Mouse (Mus musculus) layer of hippocampus, adult 11-12 months (tissue): ENCODE data around the gene Fam120a.

ENCODE experiments used
- DNase-seq: peaks from one replicate; pipeline ENCODE4 v3.0.0; 2022; ENCODE audit warnings: low spot score

The Fam120a gene

GRCm38 (mm10) chr13:48965559-48966525 lies 2.0 kb downstream of the Fam120a start:
- peak; percentile 78 for DNase-seq

DNA sequence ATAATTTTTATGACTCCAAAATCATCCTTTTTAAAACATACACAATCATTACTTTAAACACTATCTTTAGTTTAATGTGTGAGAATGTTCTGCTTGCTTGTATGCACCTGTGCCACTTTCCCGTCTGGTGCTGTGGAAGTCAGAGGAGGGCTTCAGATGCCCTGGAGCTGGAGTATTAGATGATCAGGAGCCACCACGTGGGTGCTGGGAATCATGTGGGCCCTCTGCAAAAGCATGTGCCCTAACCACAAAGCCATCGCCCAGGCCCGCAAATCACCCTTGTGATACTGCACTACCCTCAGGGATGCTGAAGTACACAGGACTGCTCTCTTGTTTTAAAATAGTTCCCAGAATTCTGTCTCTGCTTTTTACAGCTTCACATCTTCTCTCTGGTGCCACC lies 3.0 kb downstream of the Fam120a start:
- no peak for DNase-seq

- no peak for DNase-seq
Observed at GRCm38 (mm10) chr13:48963111-48963510, 4.7 kb downstream of the Fam120a start.

DNA sequence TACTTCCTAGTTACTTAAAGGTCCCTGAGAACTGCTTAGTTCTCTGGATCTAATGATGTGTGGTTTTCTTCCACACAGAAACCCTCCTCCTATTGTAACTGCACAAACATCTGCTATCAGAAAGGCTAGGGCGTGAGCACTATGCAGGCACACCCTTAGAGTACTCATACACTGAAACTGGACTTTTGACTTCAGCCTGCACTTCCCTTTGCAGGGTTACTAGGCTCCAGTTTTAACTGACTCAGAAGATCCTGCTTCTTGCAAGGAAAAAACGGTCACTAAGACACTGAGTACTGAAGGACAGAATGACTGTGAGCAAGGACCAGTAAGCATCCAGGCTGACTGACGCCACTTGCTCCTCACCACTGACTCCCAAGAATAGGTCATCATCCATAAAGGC lies 5.3 kb downstream of the Fam120a start:
- no peak for DNase-seq

DNA sequence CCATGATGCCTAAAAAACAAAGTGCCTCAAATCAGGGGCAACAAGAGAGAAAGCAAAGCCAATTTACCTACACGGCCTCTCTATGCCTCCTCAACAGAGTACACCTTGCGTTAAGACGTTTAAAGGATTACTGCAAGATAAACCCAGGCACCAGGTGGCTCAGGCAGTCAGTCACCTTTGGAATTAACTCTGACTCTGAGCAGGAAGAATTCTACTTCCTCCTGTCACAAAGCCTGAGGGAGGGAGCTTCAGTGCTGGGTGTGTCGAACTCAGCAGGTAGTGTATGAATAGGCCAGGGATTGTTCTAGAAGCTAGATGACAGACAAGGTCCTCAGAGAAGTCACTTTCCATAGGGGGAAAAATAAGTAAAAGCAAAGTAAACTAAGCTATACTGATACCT lies 9.2 kb downstream of the Fam120a start:
- no peak for DNase-seq

- no peak for DNase-seq
Observed at GRCm38 (mm10) chr13:48954825-48955224, 13.0 kb downstream of the Fam120a start.

GRCm38 (mm10) chr13:48950600-48951241 lies 17.1 kb downstream of the Fam120a start:
- no peak for DNase-seq

DNA sequence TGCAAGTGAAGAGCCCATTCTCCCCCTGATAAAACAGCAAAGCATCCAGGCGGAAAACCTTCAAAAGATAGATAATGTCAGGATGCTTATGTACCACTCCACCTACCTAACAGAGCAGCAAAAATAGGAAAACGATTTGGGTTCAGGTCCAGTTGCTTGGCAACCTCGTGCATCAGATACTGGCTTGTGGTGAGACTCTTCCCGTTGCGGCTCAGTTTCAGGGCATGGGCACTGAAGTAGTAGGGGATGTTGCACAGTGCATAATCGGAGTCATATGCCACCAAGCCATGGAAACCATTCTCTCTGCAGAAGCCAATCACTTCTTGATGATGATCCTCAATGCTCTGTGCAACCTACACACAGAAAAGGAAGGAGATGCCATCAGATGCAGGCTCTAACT lies 18.9 kb downstream of the Fam120a start:
- no peak for DNase-seq

DNA sequence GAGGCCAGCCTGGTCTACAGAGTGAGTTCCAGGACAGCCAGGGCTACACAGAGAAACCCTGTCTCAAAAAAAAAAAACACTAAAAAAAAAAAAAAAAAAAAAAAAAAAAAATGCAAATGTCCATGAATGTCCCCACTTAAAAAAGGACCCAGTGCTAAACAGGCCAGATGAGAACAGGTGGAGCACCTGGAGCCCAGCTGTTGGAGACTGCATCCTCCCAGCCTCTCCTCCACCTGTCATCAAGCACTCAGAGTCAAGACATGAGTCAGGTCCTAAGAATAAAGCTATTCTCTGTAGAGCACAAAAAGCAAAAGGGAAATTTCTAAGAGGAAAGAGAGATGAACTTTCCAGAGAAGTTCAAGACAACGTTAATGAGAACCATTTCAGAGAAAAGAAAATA lies 23.2 kb downstream of the Fam120a start:
- no peak for DNase-seq

DNA sequence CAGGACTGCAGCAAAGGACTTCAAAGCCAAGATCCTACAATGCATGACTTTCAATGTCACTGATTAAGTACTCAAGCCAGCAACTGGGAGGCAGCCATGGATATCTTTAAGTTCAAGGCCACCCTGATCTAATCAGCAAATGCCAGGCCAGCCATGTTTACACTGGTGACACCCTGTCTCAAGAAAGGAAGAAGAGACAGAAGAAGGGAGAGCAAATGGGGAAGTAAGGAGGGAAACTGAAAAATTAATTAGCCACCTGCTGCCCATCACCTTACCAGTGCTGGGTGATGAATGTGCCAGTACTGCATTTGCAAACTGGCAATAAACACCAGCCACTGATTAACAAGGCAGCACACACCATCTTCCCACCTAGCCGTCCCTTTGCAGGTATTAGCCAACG lies 25.3 kb downstream of the Fam120a start:
- DNase-seq, result no peak

GRCm38 (mm10) chr13:48941773-48942172 lies 26.0 kb downstream of the Fam120a start:
- no peak for DNase-seq

DNA sequence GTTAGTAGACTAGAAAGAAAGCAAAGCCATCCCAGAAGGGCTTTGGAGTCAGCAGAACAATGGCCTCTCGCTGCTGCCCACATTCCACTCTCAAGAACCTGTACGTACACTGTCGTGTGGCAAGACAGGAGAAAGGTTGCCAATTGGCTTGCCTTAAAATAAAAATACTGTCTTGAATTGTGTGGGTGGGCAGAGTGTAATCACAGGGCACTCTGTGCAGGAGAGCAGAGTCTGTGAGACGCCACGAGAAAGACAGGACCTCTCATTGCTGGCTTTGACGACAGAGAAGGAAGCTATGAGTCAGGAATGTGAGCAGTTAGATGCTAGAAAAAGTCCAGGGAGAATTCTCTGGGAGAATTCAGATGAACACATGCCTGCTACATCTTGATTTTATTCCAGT lies 33.2 kb downstream of the Fam120a start:
- no peak for DNase-seq

DNA sequence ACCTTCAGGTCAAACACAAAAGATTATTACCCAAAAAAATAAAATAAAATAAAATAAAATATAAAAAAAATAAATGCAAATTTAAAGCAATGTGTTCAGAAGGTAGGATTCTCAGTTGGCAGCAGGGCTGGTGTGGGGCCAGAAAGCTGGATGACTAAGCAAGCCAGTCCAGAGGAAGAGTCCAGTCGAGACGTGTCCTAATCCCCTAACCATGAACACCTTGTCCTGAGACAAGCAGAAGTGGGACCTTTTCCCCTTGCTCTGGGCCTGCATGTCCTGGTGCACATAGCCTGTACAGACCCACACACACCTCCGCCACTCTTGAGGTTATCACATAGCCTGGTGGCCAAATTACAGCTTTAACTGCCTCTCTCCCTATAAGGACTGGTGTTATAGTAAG lies 35.1 kb downstream of the Fam120a start:
- DNase-seq, result no peak

GRCm38 (mm10) chr13:48931687-48932086 lies 36.1 kb downstream of the Fam120a start:
- no peak for DNase-seq

- peak; percentile 22 for DNase-seq
Observed at GRCm38 (mm10) chr13:48931232-48931631, 36.6 kb downstream of the Fam120a start.

DNA sequence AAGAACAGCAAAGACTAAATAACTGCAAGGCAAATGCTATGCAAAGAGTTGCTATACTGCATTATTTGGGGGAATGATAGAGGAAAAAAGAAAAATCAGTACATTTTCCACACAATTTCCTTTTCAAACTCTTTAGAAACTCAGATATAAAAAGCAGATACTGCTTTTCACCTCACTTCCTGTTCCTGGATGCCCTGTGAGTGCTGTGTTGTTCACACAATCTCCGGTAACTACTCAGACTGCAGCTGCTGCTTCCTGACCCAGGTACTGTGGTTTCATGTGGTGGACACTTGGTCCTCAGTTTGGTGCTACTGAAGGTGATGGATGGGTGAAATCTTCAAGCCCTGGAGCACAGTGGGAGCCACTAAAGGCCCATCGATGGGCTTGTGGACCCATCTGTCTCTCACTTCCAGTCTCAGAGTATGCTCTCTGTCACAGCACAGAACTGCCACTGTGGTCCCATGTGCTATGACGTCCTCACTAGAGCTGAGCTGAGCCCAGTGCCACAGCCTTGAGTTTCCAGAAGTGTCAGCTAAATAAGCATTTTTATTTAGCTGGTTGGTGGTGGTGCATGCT lies 38.2 kb downstream of the Fam120a start:
- DNase-seq, result no peak

- DNase-seq, result no peak
Observed at GRCm38 (mm10) chr13:48927609-48928008, 40.2 kb downstream of the Fam120a start.

DNA sequence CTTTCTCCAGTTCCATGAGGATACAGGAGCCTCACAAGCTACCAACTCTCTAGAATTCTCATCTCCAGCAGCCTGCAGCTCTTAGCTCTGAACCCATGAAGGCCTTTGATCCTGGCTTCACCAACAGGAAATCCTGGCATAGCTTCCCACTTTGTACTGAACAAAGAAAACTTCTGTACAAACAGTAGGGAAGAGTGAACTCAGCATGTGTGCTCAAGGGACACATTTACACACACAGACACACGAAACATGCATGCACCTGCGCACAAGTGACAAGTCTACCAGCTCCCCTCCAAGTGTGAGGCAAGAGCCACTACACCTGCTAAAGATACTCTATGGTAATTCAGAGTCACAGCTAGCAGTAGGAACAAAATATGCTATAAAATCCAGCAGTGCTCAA lies 45.1 kb downstream of the Fam120a start:
- no peak for DNase-seq

DNA sequence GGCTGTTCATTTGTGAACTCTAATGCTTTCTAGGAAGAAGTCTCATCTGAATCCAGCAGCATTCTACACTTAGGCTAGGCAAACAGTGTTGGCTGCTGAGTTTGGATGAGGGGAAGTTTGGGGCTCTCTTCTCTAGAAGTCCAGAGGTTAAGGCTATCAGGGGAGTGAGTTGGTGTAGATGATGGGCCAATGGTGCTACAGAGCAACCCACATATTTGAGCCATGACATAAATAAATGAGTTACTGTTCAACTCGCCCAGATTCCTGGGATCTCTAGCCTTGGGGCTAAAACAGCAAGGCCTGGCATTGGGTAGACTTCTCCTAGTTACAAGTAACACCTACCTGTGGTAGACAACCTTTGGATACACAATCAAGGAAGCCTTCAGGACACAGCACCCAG lies 46.6 kb downstream of the Fam120a start:
- DNase-seq, result no peak

DNA sequence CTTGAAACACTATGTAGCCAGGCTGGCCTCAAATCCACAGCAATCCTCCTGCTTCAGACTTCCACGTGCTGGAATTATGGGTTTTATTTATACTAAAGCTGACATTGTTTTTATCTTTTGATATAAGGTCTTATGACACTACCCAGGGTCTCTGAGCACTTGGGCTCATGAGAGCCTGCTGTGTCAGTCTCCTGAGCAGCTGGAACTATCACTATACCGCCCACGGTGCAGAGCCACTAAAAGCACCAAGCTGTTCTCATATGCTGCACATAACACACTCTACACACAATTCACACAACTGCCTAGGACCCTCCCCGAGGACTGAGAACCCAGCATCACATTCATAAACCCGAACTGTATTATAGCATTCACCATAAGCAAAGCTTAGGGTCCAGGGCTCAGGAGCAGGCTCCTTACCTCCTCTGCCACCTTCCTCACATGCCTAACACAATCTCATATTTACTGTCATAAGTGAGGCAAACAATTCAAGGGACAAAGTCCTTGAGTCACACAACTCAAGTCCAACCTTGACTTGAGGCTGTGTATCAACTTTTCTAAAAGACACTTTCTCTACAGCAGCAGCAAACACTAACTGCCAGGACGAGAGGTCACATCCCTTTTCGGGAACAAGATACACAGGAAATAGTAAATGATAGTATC lies 47.9 kb downstream of the Fam120a start:
- peak; percentile 33 for DNase-seq

DNA sequence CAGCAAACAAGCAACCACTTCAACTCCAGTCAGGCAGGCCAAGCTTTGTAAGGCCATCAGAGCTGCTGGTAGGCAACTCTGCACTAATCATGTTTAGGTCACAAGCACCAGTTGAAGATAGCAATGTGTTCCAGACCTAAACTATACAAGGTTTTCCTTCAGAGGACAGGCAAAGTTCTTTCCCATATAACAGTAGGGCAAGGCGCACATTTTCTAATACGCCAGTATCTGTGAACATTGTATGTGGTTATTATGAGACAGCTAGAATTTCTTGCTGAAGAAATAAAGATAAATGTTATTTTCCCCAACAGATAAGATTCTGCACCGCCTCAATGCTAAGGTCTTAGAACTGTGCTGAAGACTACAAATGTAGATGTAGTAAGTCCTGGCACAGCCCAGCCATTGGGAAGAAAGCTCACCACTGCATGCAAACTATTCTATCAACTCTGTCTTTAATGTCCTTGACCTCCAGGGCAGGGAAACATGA lies 50.7 kb downstream of the Fam120a start:
- DNase-seq, result no peak

DNA sequence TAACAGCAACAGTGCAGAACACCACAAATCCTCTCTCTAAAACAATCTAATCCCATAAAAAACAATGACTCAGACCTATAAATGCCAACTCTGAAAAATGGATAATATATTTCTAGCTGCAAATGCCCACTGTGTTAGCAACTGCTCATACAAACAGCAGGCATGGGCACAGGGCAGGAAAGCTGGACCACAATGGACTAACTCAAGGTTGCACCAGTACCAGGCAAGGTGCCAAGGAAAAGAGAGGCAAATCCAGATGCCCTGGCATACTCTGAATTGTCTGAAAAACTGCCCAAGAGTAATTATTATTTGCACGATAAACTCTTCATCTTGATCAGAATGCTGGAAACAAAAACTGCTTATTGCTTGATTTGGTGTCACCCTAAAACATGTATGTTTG lies 54.1 kb downstream of the Fam120a start:
- DNase-seq, result no peak
